Mouse (Mus musculus): ENCODE measurements at regions not wholly inside any gene's neighbourhood (a gene's known extent, or its start where the extent isn't known, plus 50 kb on each side); places are given as distances from the start of the nearest gene placed in this dataset.

- TF ChIP-seq CTCF (IDR thresholded peaks at IDR 0.05; ENCODE audit: extremely low read depth, insufficient read length, insufficient replicate concordance, low read depth, low read length) (no peak), POLR2A (IDR thresholded peaks at IDR 0.05; ENCODE audit: low read depth, low read length) (no peak)
These were observed 139.8 kb upstream of the Tbl1xr1 start for GRCm38 (mm10) chr3:21936616-21937015.

Data from small intestine, adult 2 months (tissue).